Mouse (Mus musculus): ENCODE measurements at regions not wholly inside any gene's neighbourhood (a gene's known extent, or its start where the extent isn't known, plus 50 kb on each side); places are given as distances from the start of the nearest gene placed in this dataset.

DNA sequence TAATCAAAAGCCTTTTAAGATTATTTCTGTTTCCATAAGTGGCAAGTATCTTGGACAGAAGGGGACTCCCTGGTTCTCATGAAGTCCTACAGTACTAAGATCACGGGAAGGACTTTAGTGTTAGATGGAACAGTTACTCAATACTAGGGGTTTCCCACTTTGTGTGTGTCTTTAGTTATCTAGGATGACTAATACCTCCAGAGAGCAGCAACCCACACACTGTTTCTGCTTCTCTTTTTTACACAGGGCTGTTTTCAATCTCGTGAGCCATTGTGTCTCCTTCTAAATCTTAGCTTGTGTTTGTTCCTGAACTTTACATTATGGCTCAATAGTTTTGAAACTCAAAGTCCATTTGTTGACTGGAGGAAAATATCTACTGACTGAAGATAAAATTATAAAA, 496.5 kb upstream of the Impg1 start:
- no peaks in the 10 kb centered on the region for H3K4me1 ChIP-seq (ENCODE audit: control insufficient read depth, insufficient read depth, low read length)
- no peaks in the 10 kb centered on the region for H3K9me3 ChIP-seq (ENCODE audit: control insufficient read depth, low read length)
- no peak overlapping the region for H3K4me2 ChIP-seq (ENCODE audit: low read depth)
- 87% methylated on average over 2 of the region's 2 CpGs for WGBS
- no peak overlapping the region for H3K4me3 ChIP-seq (ENCODE audit: low read depth, low read length)
- H3K9ac ChIP-seq (ENCODE audit: low read length): no peak overlapping the region
- DNase-seq (ENCODE audit: low spot score) (no peak), ATAC-seq (ENCODE audit: insufficient read depth, low FRiP score, low TSS enrichment) (no peak)
- H3K27me3 ChIP-seq (ENCODE audit: control insufficient read depth, insufficient read depth, low read length): no peaks in the 10 kb centered on the region
- H3K36me3 ChIP-seq (ENCODE audit: control insufficient read depth, insufficient read depth, low read length): no peaks in the 10 kb centered on the region
- H3K27ac ChIP-seq (ENCODE audit: low read depth, low read length): no peak overlapping the region

DNA sequence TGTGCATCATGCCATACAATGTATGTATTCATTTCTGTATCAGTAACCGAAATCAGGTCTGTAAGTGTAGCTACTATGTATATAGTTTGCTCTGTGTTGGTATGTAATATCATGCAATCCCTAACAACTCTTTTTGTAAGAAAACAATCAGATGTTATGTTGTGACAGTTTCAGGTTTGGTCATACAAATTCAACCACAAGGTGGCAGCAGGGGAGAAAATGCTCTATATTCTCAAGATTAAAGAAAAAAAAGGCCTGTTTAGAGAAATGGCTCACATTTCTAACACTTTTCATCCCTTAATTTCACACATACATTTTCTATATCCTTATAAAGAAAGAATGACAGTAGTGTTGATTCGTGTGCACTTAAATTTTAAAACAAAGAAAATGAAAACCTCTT, 477.7 kb upstream of the Impg1 start:
- no peak overlapping the region for H3K4me3 ChIP-seq (ENCODE audit: low read depth, low read length)
- DNase-seq (ENCODE audit: low spot score) (no peak), ATAC-seq (ENCODE audit: insufficient read depth, low FRiP score, low TSS enrichment) (no peak)
- WGBS: 63% methylated on average over 2 of the region's 2 CpGs
- H3K4me2 ChIP-seq (ENCODE audit: low read depth): no peak overlapping the region
- H3K27ac ChIP-seq (ENCODE audit: low read depth, low read length): no peak overlapping the region
- no peaks in the 10 kb centered on the region for H3K4me1 ChIP-seq (ENCODE audit: control insufficient read depth, insufficient read depth, low read length)
- H3K9ac ChIP-seq (ENCODE audit: low read length): no peak overlapping the region
- H3K27me3 ChIP-seq (ENCODE audit: control insufficient read depth, insufficient read depth, low read length): no peaks in the 10 kb centered on the region
- H3K36me3 ChIP-seq (ENCODE audit: control insufficient read depth, insufficient read depth, low read length): no peaks in the 10 kb centered on the region
- H3K9me3 ChIP-seq (ENCODE audit: control insufficient read depth, low read length): no peaks in the 10 kb centered on the region

DNA sequence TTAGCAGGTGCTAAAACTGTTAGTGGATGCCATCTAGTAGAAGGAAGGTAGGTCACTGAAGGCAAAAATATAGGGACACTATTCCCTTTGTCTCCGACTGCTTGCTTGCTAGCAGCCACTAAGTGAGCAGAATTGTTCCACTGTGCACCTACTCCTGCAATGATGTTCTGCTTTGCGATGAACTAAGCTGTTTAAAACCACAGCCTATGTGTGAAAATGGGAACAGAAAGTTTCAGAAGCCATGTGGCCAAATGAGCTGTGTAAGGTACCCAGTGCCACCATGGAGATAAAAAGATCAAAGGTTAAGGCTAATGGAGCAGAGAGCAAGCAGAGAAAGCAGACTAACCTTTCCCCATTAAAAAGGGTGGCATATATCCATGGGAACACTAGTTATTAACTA, 476.1 kb upstream of the Impg1 start:
- Histone ChIP-seq H3K4me3 (ENCODE audit: low read depth, low read length) (no peak overlapping the region), H3K9me3 (ENCODE audit: control insufficient read depth, low read length) (no peaks in the 10 kb centered on the region), H3K4me2 (ENCODE audit: low read depth) (no peak overlapping the region), H3K27ac (ENCODE audit: low read depth, low read length) (no peak overlapping the region), H3K36me3 (ENCODE audit: control insufficient read depth, insufficient read depth, low read length) (no peaks in the 10 kb centered on the region), H3K9ac (ENCODE audit: low read length) (no peak overlapping the region), H3K4me1 (ENCODE audit: control insufficient read depth, insufficient read depth, low read length) (no peaks in the 10 kb centered on the region), H3K27me3 (ENCODE audit: control insufficient read depth, insufficient read depth, low read length) (no peaks in the 10 kb centered on the region)
- ATAC-seq (ENCODE audit: insufficient read depth, low FRiP score, low TSS enrichment) (no peak), DNase-seq (ENCODE audit: low spot score) (no peak)
- 58% methylated on average over 2 of the region's 2 CpGs for WGBS

DNA sequence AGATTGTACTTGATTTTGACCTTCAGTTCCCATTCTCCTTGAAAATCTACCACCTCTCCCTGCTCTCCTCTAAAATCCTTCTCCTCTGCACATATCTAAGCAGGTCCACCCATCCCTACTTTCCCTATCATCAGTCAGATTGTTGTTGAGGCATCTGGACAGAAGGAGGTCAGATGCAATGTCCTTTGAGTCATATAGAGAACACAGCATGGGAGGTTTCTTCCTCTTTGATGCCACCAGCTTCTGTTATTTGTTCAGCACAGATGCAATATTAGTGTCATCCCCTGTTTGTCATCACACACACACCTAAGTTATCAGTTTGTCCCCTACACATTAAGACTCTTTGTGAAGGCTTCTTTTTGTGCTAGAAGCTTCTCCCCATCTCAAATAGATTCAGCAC, 473.0 kb upstream of the Impg1 start:
- Histone ChIP-seq H3K27me3 (ENCODE audit: control insufficient read depth, insufficient read depth, low read length) (no peaks in the 10 kb centered on the region), H3K4me1 (ENCODE audit: control insufficient read depth, insufficient read depth, low read length) (no peaks in the 10 kb centered on the region), H3K27ac (ENCODE audit: low read depth, low read length) (no peak overlapping the region), H3K9ac (ENCODE audit: low read length) (no peak overlapping the region), H3K4me3 (ENCODE audit: low read depth, low read length) (no peak overlapping the region), H3K9me3 (ENCODE audit: control insufficient read depth, low read length) (no peaks in the 10 kb centered on the region), H3K36me3 (ENCODE audit: control insufficient read depth, insufficient read depth, low read length) (no peaks in the 10 kb centered on the region), H3K4me2 (ENCODE audit: low read depth) (no peak overlapping the region)
- no peak for DNase-seq (ENCODE audit: low spot score)
- ATAC-seq (ENCODE audit: insufficient read depth, low FRiP score, low TSS enrichment): no peak

DNA sequence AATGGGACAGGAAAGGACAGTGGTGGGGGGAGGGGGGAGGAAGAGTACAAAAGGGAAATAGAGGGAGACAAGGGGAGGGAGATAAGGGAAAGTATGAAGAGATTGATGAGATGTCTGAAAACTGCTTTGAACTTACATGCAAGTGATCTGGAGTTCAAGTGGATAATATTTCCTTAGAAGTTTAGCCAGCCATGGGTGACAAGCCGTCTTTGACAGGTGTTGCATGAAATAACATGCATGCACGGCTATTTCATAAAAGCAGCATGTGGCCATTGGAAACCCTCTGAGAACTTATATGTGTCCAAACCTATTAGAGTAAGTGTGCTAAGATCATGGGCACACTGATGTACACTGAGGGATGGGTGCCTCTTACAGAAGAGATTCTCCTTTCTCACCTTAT, 465.3 kb upstream of the Impg1 start:
- no peaks in the 10 kb centered on the region for H3K36me3 ChIP-seq (ENCODE audit: control insufficient read depth, insufficient read depth, low read length)
- H3K4me3 ChIP-seq (ENCODE audit: low read depth, low read length): no peak overlapping the region
- H3K27me3 ChIP-seq (ENCODE audit: control insufficient read depth, insufficient read depth, low read length): no peaks in the 10 kb centered on the region
- DNase-seq (ENCODE audit: low spot score) (no peak), ATAC-seq (ENCODE audit: insufficient read depth, low FRiP score, low TSS enrichment) (no peak)
- H3K4me1 ChIP-seq (ENCODE audit: control insufficient read depth, insufficient read depth, low read length): no peaks in the 10 kb centered on the region
- H3K4me2 ChIP-seq (ENCODE audit: low read depth): no peak overlapping the region
- no peak overlapping the region for H3K27ac ChIP-seq (ENCODE audit: low read depth, low read length)
- no peaks in the 10 kb centered on the region for H3K9me3 ChIP-seq (ENCODE audit: control insufficient read depth, low read length)
- WGBS: 58% methylated on average over 2 of the region's 2 CpGs
- H3K9ac ChIP-seq (ENCODE audit: low read length): no peak overlapping the region

DNA sequence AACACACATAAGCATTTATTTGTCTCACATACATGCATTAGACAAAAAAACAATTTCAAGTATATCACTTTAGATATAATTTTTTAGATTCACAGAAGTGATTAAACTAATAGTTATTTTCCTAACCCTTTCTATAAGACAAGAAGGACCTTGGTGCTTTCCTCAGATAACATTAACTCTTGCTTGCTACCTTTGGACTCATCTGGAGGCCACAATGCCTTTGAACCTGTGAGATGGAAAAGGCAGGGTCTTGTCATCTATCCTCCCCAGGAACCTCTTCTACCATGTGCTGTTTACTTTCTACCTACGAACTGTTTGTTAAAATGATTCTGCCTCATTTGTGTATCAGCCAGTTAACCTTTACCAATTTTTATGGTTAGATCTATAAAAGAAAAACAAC, 455.0 kb upstream of the Impg1 start:
- Histone ChIP-seq H3K9ac (ENCODE audit: low read length) (no peak overlapping the region), H3K4me2 (ENCODE audit: low read depth) (no peak overlapping the region), H3K4me3 (ENCODE audit: low read depth, low read length) (no peak overlapping the region), H3K9me3 (ENCODE audit: control insufficient read depth, low read length) (no peaks in the 10 kb centered on the region), H3K27ac (ENCODE audit: low read depth, low read length) (no peak overlapping the region), H3K36me3 (ENCODE audit: control insufficient read depth, insufficient read depth, low read length) (no peaks in the 10 kb centered on the region), H3K4me1 (ENCODE audit: control insufficient read depth, insufficient read depth, low read length) (no peaks in the 10 kb centered on the region), H3K27me3 (ENCODE audit: control insufficient read depth, insufficient read depth, low read length) (no peaks in the 10 kb centered on the region)
- 79% methylated on average over 1 of the region's 1 CpGs for WGBS
- ATAC-seq (ENCODE audit: insufficient read depth, low FRiP score, low TSS enrichment) (no peak), DNase-seq (ENCODE audit: low spot score) (no peak)

DNA sequence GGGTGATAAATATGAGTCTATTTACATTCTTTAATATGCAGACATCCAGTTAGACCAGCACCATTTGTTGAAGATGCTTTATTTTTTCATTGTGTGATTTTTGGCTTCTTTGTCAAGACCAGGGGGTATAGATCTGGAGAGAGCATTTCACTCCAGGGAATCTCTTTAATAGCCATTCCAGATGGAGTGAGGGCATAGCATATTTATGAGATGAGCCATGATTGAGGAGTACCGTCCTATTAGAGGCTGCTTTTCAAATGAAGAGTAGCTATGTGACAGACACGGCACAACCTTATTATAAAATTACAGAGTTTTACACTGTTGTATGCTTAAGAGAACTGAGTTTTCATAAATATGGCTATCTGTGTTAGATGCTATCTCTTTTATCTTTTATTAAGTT, 448.6 kb upstream of the Impg1 start:
- Histone ChIP-seq H3K4me2 (ENCODE audit: low read depth) (no peak overlapping the region), H3K9me3 (ENCODE audit: control insufficient read depth, low read length) (no peaks in the 10 kb centered on the region), H3K27ac (ENCODE audit: low read depth, low read length) (no peak overlapping the region), H3K36me3 (ENCODE audit: control insufficient read depth, insufficient read depth, low read length) (no peaks in the 10 kb centered on the region), H3K4me1 (ENCODE audit: control insufficient read depth, insufficient read depth, low read length) (no peaks in the 10 kb centered on the region), H3K27me3 (ENCODE audit: control insufficient read depth, insufficient read depth, low read length) (no peaks in the 10 kb centered on the region), H3K4me3 (ENCODE audit: low read depth, low read length) (no peak overlapping the region), H3K9ac (ENCODE audit: low read length) (no peak overlapping the region)
- peak; percentile 43; the same call in 1 of the 2 replicates for ATAC-seq (ENCODE audit: insufficient read depth, low FRiP score, low TSS enrichment)
- no peak for DNase-seq (ENCODE audit: low spot score)
- WGBS: 70% methylated on average over 2 of the region's 2 CpGs

DNA sequence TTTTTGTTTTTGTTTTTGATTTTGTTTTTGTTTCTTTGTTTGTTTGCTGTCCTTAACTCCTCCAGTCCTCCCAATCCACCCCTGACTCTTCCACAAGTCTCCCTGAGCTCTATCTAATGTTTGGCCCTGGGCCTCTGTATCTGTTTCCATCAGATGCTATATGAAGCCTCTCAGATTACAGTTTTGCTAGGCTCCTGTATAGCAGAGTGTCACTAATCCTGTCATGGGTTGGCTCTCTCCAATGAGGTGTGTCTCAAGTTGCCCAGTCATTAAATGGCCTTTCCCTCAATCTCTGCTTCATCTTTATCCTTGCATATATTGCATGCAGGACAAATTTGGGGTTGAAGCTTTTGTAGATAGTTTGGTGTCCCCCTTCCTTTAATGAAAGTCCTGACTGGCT, 446.9 kb upstream of the Impg1 start:
- H3K4me3 ChIP-seq (ENCODE audit: low read depth, low read length): no peak overlapping the region
- ATAC-seq (ENCODE audit: insufficient read depth, low FRiP score, low TSS enrichment) (no peak), DNase-seq (ENCODE audit: low spot score) (no peak)

DNA sequence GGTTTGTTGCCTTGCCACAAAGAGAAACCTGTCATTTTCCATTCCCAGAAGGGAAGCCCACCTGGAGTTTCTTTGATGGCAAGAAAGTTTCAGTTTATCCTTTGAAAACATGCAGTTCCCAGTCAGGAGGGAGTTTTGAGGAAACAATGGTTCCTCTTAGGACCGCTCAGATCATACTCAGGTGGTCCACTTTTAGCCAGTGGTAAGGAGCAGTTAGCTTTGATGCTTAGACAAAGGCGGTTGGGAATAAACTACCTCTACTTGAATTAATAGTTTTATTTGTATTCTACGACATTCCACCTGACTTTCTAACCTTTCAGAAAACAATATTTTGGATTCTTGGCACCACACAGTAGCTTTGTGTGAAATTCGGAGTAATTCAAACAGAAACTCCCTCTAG, 401.5 kb upstream of the Impg1 start:
- DNase-seq (ENCODE audit: low spot score) (no peak), ATAC-seq (ENCODE audit: insufficient read depth, low FRiP score, low TSS enrichment) (no peak)
- H3K4me1 ChIP-seq (ENCODE audit: control insufficient read depth, insufficient read depth, low read length): no peaks in the 10 kb centered on the region
- H3K4me3 ChIP-seq (ENCODE audit: low read depth, low read length): no peak overlapping the region
- no peaks in the 10 kb centered on the region for H3K36me3 ChIP-seq (ENCODE audit: control insufficient read depth, insufficient read depth, low read length)
- H3K27ac ChIP-seq (ENCODE audit: low read depth, low read length): no peak overlapping the region
- H3K27me3 ChIP-seq (ENCODE audit: control insufficient read depth, insufficient read depth, low read length): no peaks in the 10 kb centered on the region
- no peaks in the 10 kb centered on the region for H3K9me3 ChIP-seq (ENCODE audit: control insufficient read depth, low read length)
- 75% methylated on average over 4 of the region's 4 CpGs for WGBS
- no peak overlapping the region for H3K9ac ChIP-seq (ENCODE audit: low read length)
- no peak overlapping the region for H3K4me2 ChIP-seq (ENCODE audit: low read depth)

More for the DNA sequence above, 446.9 kb upstream of the Impg1 start:
- H3K4me2 ChIP-seq (ENCODE audit: low read depth): no peak overlapping the region
- no peak overlapping the region for H3K27ac ChIP-seq (ENCODE audit: low read depth, low read length)
- H3K36me3 ChIP-seq (ENCODE audit: control insufficient read depth, insufficient read depth, low read length): no peaks in the 10 kb centered on the region
- H3K9ac ChIP-seq (ENCODE audit: low read length): no peak overlapping the region
- H3K9me3 ChIP-seq (ENCODE audit: control insufficient read depth, low read length): no peaks in the 10 kb centered on the region
- H3K27me3 ChIP-seq (ENCODE audit: control insufficient read depth, insufficient read depth, low read length): no peaks in the 10 kb centered on the region
- no peaks in the 10 kb centered on the region for H3K4me1 ChIP-seq (ENCODE audit: control insufficient read depth, insufficient read depth, low read length)
